Mouse (Mus musculus) liver, embryonic 11.5 days (tissue): Measurements from ENCODE around the gene Tas2r115. TPM values are rescaled to one million over a fixed set of nuclear protein-coding genes. Genes with fewer than 3 reads are reported as not detected.

Source experiments
- polyA plus RNA-seq: library from polyadenylated mRNA; unstranded; fragments of >200 nt; fragmentation: Nextera tagmentation; extraction: Ambion mirVana; gene quantifications from 2 replicates; pipeline ENCODE4 v1.2.1, GENCODE M21; 2014

Gene Tas2r115
- polyA plus RNA-seq, 1 experiment from 2014 or later, result not detected

Other genes starting within 250 kb of the Tas2r115 start
- not detected in 2 replicates for gene Prh1, start 168.2 kb downstream of the Tas2r115 start, polyA plus RNA-seq
- not detected in 2 replicates for gene Prp2, start 142.1 kb downstream of the Tas2r115 start, polyA plus RNA-seq
- gene A630073D07Rik, start 86.5 kb downstream of the Tas2r115 start, polyA plus RNA-seq, result not detected in 2 replicates
- gene Tas2r120, start 81.1 kb downstream of the Tas2r115 start, polyA plus RNA-seq, result not detected in 2 replicates
- not detected in 2 replicates for gene Tas2r121, start 37.0 kb downstream of the Tas2r115 start, polyA plus RNA-seq
- not detected in 2 replicates for gene Tas2r122, start 26.1 kb downstream of the Tas2r115 start, polyA plus RNA-seq
- not detected in 2 replicates for gene Tas2r124, start 16.7 kb upstream of the Tas2r115 start, polyA plus RNA-seq
- gene Tas2r102, start 24.1 kb upstream of the Tas2r115 start, polyA plus RNA-seq, result not detected in 2 replicates
- not detected in 2 replicates for gene Tas2r136, start 40.1 kb upstream of the Tas2r115 start, polyA plus RNA-seq
- not detected in 2 replicates for gene Tas2r117, start 64.8 kb upstream of the Tas2r115 start, polyA plus RNA-seq
- not detected in 2 replicates for gene Tas2r123, start 109.1 kb upstream of the Tas2r115 start, polyA plus RNA-seq
- not detected in 2 replicates for gene Tas2r116, start 117.4 kb upstream of the Tas2r115 start, polyA plus RNA-seq
- gene Tas2r110, start 130.0 kb upstream of the Tas2r115 start, polyA plus RNA-seq, result not detected in 2 replicates
- gene Tas2r113, start 155.0 kb upstream of the Tas2r115 start, polyA plus RNA-seq, result not detected in 2 replicates
- gene Tas2r125, start 171.6 kb upstream of the Tas2r115 start, polyA plus RNA-seq, result not detected in 2 replicates
- gene Tas2r129, start 213.1 kb upstream of the Tas2r115 start, polyA plus RNA-seq, result not detected in 2 replicates
- gene Tas2r131, start 219.9 kb upstream of the Tas2r115 start, polyA plus RNA-seq, result not detected in 2 replicates
- gene Tas2r109, start 242.9 kb upstream of the Tas2r115 start, polyA plus RNA-seq, result not detected in 2 replicates